Mouse (Mus musculus) embryonic facial prominence, embryonic 14.5 days (tissue): ENCODE measurements around the gene Myl6. TPM values are rescaled to one million over a fixed set of nuclear protein-coding genes. Genes with fewer than 3 reads are reported as not detected.
A peak's percentile ranks its signal among the peaks of the same experiment; 100 is the strongest.

Experiments used
- ATAC-seq: fragments of 200-750 bp; cut with Nextera tagmentation; 2 replicates; pipeline ENCODE4 v1.8.0; 2017; ENCODE audit warnings: low read depth, moderate number of reproducible peaks, moderate TSS enrichment
- DNase-seq: peaks from one replicate; pipeline ENCODE4 v3.0.0-alpha.2; 2015; ENCODE audit warnings: low spot score
- H3K27ac ChIP-seq: fragments of 300-500 bp; sonication (generic); replicated peaks from 2 replicates; pipeline ENCODE4 v1.5.1; 2014; ENCODE audit warnings: low read depth, mild to moderate bottlenecking, low read length, moderate library complexity
- H3K27me3 ChIP-seq: fragments of 300-500 bp; sonication (generic); replicated peaks from 2 replicates; pipeline ENCODE4 v1.6.1; 2014; ENCODE audit warnings: low read length; ENCODE audit not compliant: control insufficient read depth, insufficient read depth
- H3K36me3 ChIP-seq: fragments of 300-500 bp; sonication (generic); 2 replicates; pipeline ENCODE4 v1.6.1; 2014; ENCODE audit warnings: low read length, mixed read lengths; ENCODE audit not compliant: control insufficient read depth, insufficient read depth
- H3K4me1 ChIP-seq: fragments of 300-500 bp; sonication (generic); 2 replicates; pipeline ENCODE4 v1.6.1; 2014; ENCODE audit warnings: antibody characterized with exemption, low read length; ENCODE audit not compliant: control insufficient read depth, insufficient read depth
- H3K4me2 ChIP-seq: fragments of 300-500 bp; sonication (generic); 2 replicates; pipeline ENCODE4 v1.6.1; 2014; ENCODE audit warnings: low read depth, mild to moderate bottlenecking, low read length, moderate library complexity, mixed read lengths
- H3K4me3 ChIP-seq: fragments of 300-500 bp; sonication (generic); 2 replicates; pipeline ENCODE4 v1.5.1; 2014; ENCODE audit warnings: low read depth, mild to moderate bottlenecking, low read length
- H3K9ac ChIP-seq: fragments of 300-500 bp; sonication (generic); 2 replicates; pipeline ENCODE4 v1.6.1; 2014; ENCODE audit warnings: low read depth, mild to moderate bottlenecking, low read length, moderate library complexity, mixed read lengths
- H3K9me3 ChIP-seq: fragments of 300-500 bp; sonication (generic); 2 replicates; pipeline ENCODE4 v1.6.1; 2016; ENCODE audit warnings: low read length; ENCODE audit not compliant: control insufficient read depth
- WGBS: fragments of 180-500 bp; shearing (Covaris S2); extraction: QIAGEN DNeasy Blood & Tissue Kit; methylation state at CpG from one replicate; pipeline ENCODE4 v1.1.7; 2014; 5-methylcytosine and 5-hydroxymethylcytosine counted together
- polyA plus RNA-seq: library from polyadenylated mRNA; unstranded; fragments of >200 nt; fragmentation: Nextera tagmentation; extraction: Ambion mirVana; gene quantifications from 2 replicates; pipeline ENCODE4 v1.2.1, GENCODE M21; 2014

Myl6 gene
- polyA plus RNA-seq, 1 experiment from 2014 or later, result 1,174 TPM

DNA sequence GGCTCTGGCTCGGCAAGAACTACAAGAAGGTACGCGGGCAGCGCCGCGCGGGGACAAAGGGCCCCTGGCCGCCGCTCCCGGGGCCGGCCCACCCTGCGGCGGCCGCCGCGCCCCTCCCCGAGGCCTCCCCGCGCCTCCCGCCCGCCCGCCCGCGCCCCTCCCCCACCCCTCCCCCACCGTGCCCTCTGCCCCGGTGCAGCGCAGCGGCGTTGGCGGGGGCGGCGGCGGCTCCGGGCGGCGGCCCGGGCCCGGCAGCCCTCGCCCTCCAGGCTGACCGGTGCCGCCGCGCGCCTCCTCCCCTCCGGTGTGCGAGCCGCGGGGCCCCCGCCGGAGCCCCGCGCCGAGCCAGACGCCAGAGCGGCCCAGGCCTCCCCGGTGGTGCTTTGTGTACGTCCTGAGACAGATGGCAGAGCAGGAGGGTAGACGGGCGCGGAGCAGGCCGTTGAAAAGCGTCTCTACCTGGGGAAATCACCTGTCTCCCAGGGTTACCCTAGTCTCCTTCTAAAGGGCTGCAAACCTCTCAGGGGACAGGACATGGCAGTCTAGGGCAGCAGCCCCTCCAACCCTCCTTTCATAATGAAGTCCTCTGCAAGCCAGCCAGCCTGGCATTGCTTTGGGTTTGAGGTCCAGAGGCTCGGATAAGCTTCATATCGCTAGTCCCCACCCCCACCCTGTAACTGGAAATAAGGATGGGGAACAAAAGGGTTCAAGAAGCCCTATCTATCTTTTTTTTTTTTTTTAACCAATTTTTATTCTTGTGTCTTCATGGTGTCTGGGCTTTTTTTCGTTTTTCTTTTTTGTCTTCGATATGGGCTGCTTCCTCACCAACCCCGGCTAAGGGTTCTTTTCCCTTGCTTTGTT, 34.3 kb downstream of the Myl6 start:
- Histone ChIP-seq H3K4me2 (peak overlapping the region; percentile 80), H3K36me3 (peaks cover 36% of the 10 kb centered on the region), H3K9me3 (no peaks in the 10 kb centered on the region), H3K27ac (peak overlapping the region; percentile 95), H3K9ac (peak overlapping the region; percentile 95), H3K4me1 (peaks cover 9% of the 10 kb centered on the region), H3K27me3 (no peaks in the 10 kb centered on the region), H3K4me3 (peak overlapping the region; percentile 92)
- DNase-seq, result peak; percentile 39
- WGBS, result under 1% methylated on average over 22 of the region's 67 CpGs
- peak; percentile 50 for ATAC-seq

DNA sequence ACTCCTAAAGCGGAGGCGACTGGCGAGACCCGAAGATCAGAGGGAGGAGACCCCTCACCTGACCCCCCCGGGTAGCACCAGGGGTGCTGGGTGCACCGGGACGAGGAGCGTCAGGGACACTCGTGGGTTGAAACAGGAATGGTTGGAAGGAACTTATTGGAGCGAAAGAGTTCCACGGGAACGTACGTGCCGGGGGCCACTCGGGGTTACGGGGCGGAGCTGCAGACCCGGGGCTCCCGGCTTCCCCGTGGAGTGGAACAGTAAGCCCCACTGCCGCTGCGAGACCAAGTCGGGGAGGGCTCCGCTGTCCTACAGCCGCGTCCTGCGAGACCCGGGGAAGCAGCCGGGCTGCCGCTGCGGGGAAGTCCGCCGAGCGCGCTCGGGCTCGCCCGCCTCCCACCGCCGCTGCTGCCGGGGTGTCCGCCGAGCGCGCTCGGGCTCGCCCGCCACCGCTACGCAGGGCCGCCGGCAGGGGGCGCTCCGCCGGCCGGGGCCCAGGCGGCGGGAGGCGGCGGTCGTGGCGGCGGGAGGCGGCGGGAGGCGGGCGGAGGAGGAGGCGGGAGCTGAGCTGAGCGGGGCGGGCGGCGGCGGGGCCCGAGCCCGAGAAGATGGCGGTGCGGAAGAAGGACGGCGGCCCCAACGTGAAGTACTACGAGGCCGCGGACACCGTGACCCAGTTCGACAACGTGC, 35.1 kb downstream of the Myl6 start, which contains the start of gene Smarcc2:
Gene Smarcc2 (plus strand): TSS at position 530 of the 690 bp plus-strand sequence.
- under 1% methylated on average over 16 of the region's 86 CpGs for WGBS
- peak within 1 kb of the TSS; percentile 95 for H3K9ac ChIP-seq
- H3K4me2 ChIP-seq, result peak within 1 kb of the TSS; percentile 80
- H3K27ac ChIP-seq, result peak within 1 kb of the TSS; percentile 95
- H3K4me3 ChIP-seq, result peak within 1 kb of the TSS; percentile 92
- no peaks in the 10 kb centered on the region for H3K9me3 ChIP-seq
- H3K36me3 ChIP-seq, result peaks cover 28% of the 10 kb centered on the region
- ATAC-seq (peak; percentile 84), DNase-seq (peak; percentile 82)
- H3K27me3 ChIP-seq, result no peaks in the 10 kb centered on the region
- peaks cover 9% of the 10 kb centered on the region for H3K4me1 ChIP-seq

DNA sequence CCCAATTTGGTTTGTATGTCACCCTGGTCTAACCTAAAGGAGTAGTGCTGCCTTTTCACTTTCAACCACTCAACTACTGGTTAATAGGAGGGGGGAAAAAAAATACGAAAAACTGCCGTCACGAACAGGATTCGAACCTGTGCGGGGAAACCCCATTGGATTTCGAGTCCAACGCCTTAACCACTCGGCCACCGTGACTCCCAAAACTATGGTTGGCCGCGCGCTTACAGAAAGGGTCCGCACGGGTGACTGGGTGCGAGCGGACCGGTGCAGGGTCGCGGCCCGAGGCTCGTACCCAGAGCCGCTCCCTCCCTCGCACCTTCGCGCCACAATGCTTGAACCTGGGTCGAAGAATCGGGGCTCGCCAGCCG, 35.6 kb downstream of the Myl6 start:
- H3K9me3 ChIP-seq, result no peaks in the 10 kb centered on the region
- H3K27ac ChIP-seq, result peak overlapping the region; percentile 95
- peak; percentile 83 for DNase-seq
- WGBS, result under 1% methylated on average over 29 of the region's 29 CpGs
- ATAC-seq, result peak; percentile 62
- H3K4me3 ChIP-seq, result peak overlapping the region; percentile 92
- peaks cover 9% of the 10 kb centered on the region for H3K4me1 ChIP-seq
- peak overlapping the region; percentile 95 for H3K9ac ChIP-seq
- H3K27me3 ChIP-seq, result no peaks in the 10 kb centered on the region
- peak overlapping the region; percentile 80 for H3K4me2 ChIP-seq
- peaks cover 23% of the 10 kb centered on the region for H3K36me3 ChIP-seq

DNA sequence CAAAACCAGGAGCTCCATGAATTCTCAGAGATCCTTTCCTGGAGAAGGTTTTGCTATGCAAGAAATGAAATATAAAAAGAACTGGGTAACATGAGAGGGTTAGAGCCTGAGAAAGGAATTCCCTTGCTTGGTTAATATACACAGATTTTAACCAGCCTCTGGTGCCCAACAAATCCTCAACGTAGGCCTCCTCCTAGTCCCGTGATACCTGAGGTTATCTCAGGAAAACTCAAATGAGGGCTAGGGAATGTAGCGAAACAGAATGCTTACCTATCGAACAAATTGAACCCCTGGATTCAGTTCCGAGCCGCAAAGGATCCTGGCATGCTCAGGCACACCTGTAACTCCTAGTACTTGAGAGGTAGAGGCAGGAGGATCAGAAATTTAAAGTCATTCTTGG, 36.3 kb downstream of the Myl6 start:
- H3K4me3 ChIP-seq, result peak overlapping the region; percentile 92; the same call in 1 of the 2 replicates
- peaks cover 16% of the 10 kb centered on the region for H3K36me3 ChIP-seq
- no peak for DNase-seq
- peaks cover 9% of the 10 kb centered on the region for H3K4me1 ChIP-seq
- no peak overlapping the region for H3K9ac ChIP-seq
- H3K27me3 ChIP-seq, result no peaks in the 10 kb centered on the region
- H3K9me3 ChIP-seq, result no peaks in the 10 kb centered on the region
- no peak overlapping the region for H3K4me2 ChIP-seq
- 83% methylated on average over 6 of the region's 6 CpGs for WGBS
- no peak for ATAC-seq
- no peak overlapping the region for H3K27ac ChIP-seq

DNA sequence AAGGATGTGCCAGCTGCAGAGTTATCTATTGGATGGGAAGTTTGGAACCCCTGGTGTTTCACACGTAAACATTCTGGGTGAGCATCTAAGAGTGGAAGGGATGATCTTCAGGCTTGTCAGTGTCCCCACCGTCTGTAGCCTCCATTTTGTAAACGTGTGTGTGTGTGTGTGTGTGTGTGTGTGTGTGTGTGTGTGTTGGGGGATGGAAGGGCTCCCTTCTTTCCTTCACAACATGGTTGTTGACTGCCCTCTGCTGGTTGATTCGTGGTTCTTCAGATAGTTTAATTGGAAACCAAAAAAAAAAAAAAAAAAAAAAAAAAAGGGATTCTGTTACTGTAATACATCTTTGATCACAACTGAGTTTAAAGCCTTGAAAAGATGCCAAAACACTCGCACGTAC, 38.7 kb downstream of the Myl6 start:
- Histone ChIP-seq H3K4me1 (peaks cover 2% of the 10 kb centered on the region; the same call in 1 of the 2 replicates), H3K36me3 (no peaks in the 10 kb centered on the region), H3K27ac (no peak overlapping the region), H3K27me3 (no peaks in the 10 kb centered on the region), H3K4me3 (peak overlapping the region; percentile 18), H3K9ac (peak overlapping the region; percentile 38; the same call in 1 of the 2 replicates), H3K4me2 (peak overlapping the region; percentile 42), H3K9me3 (no peaks in the 10 kb centered on the region)
- DNase-seq, result peak; percentile 94
- WGBS, result 6% methylated on average over 6 of the region's 6 CpGs
- ATAC-seq, result no peak

DNA sequence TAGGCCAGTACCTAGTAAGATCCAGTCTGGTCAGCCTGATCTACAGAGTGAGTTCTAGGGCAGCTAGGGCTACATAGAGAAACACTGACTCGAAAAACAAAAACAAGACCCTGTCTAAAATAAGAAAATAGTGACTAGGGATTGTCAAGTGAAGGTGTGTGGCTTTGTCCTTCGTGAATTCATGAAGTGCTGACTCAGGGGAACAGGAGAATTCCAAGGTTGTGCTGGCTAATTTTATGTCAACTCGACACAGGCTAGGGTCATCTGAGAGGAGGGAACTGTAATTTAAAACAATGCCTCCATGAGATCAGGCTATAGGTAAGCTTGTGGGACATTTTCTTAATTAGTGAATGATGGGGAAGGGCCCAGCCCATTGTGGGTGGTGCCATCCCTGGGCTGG, 39.5 kb downstream of the Myl6 start:
- WGBS, result 68% methylated on average over 3 of the region's 3 CpGs
- H3K36me3 ChIP-seq, result no peaks in the 10 kb centered on the region
- H3K4me1 ChIP-seq, result no peaks in the 10 kb centered on the region
- no peak overlapping the region for H3K4me2 ChIP-seq
- H3K27me3 ChIP-seq, result no peaks in the 10 kb centered on the region
- DNase-seq, result no peak
- no peak overlapping the region for H3K9ac ChIP-seq
- ATAC-seq, result no peak
- no peak overlapping the region for H3K4me3 ChIP-seq
- no peak overlapping the region for H3K27ac ChIP-seq
- H3K9me3 ChIP-seq, result no peaks in the 10 kb centered on the region

DNA sequence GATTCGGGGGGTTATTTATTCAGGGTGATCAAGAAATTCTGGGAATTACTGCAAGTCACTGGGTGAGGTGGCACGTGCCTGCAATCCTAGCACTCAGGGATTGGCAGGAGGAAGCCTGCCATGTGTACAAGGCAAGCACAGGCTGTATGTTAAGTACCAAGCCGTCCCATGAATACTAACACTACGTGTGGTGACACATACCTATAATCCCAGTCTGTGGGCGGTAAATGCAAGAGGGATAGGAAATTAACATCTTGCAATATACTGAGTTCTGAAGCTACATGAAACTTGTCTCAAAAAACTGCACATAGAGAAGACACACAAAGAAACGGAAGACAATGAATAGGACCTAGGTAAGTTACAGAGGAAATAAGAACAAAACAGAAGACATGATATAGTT, 42.9 kb downstream of the Myl6 start:
- Histone ChIP-seq H3K27me3 (no peaks in the 10 kb centered on the region), H3K9me3 (no peaks in the 10 kb centered on the region), H3K27ac (no peak overlapping the region), H3K4me3 (no peak overlapping the region), H3K4me2 (no peak overlapping the region), H3K9ac (no peak overlapping the region), H3K4me1 (no peaks in the 10 kb centered on the region), H3K36me3 (no peaks in the 10 kb centered on the region)
- no peak for DNase-seq
- 77% methylated on average over 6 of the region's 6 CpGs for WGBS
- ATAC-seq, result no peak

DNA sequence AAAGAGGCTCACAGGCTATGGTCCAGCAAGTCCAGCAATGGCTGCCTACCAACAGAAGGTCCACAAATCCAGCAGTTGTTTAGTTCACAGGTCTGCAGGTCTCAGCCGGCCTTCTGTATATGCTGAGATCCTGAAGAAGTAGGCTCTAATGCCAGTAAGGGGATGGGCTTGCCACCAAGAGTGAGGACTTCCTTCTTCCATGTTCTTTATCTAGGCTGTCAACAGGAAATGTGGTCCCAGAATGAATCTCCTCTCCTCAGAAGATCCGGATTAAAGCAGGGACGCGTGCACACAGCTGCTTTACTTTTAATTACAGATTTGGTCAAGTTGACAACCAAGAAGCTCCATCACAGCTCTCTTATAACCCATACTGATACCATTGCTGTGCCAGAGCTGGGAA, 48.5 kb downstream of the Myl6 start:
- Histone ChIP-seq H3K4me1 (no peaks in the 10 kb centered on the region), H3K27me3 (no peaks in the 10 kb centered on the region), H3K27ac (no peak overlapping the region), H3K36me3 (peaks cover 18% of the 10 kb centered on the region), H3K9ac (no peak overlapping the region), H3K4me3 (no peak overlapping the region), H3K9me3 (no peaks in the 10 kb centered on the region), H3K4me2 (no peak overlapping the region)
- ATAC-seq, result no peak
- DNase-seq, result no peak
- WGBS, result 88% methylated on average over 4 of the region's 4 CpGs
